11 mouse cellular contexts compared by ENCODE assay signal in the genomic region with DNA sequence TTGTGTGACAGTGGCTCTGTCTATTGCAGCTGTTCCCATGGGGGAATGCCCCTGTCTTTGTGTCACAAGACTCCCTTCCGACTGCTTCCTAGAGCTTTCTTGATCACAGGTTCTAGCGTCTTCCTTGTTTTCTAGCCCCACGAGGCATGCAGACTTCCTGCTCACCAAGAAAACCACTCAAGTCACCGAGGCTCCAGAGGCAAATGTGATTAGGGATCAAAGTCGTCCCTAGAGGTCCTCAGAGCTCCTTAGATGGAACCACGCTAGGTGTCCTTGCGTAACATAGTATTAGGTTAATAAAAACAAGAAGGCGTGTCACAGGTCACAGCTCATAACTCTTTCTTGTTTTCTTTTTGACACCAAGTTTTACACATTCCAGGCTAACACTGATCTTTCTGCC. TPM values are rescaled to one million over a fixed set of nuclear protein-coding genes. Genes with fewer than 3 reads are reported as not detected.
DNase-seq lines count a peak whose midpoint lies in the region; ATAC-seq and TF ChIP-seq lines count a peak whose summit lies in the region.
"Had no signal": no experiment of that assay in that cellular context is flagged by ENCODE, and none has a peak within 500 bp of the region (broad histone marks: within the 10 kb centered on the region; RNA-seq: fewer than 3 reads in every experiment).

No protein-coding gene starts in this region.

- TF ChIP-seq CTCF in MEL (IDR thresholded peaks at IDR 0.05 in 2 of 3, conservative IDR thresholded peaks at IDR 0.05 in 1 of 3; ENCODE audit: control insufficient read depth in 1 of 3, insufficient read depth in 1 of 3, low read depth in 2 of 3, low read length in 3 of 3, poor library complexity in 1 of 3, severe bottlenecking in 1 of 3): peak in 1 of 3 experiments; percentile 26; a peak in 2 of 6 replicates

- peaks cover 0 to 5% of the 10 kb centered on the region in 2 experiments; a peak in 2 of 4 replicates for H3K36me3 ChIP-seq in MEL (ENCODE audit: control insufficient read depth in 1 of 2, insufficient read depth in 2 of 2, low read length in 2 of 2)
- H3K36me3 ChIP-seq: limb, embryonic 13.5 days; midbrain, embryonic 15.5 days had no signal

- H3K27me3 ChIP-seq in MEL (ENCODE audit: control insufficient read depth in 1 of 2, insufficient read depth in 2 of 2, low read length in 2 of 2): no peaks in the 10 kb centered on the region; a peak in 2 of 4 replicates
- H3K27me3 ChIP-seq: forebrain, embryonic 13.5 days; midbrain, embryonic 15.5 days had no signal

- H3K27ac ChIP-seq in MEL (ENCODE audit: control insufficient read depth, low read depth, low read length): no peak overlapping the region
- H3K27ac ChIP-seq: forebrain, embryonic 13.5 days; limb, embryonic 13.5 days; midbrain, embryonic 15.5 days had no signal

- H3K9me3 ChIP-seq in MEL (replicated peaks; ENCODE audit: insufficient read depth, low read length): no peaks in the 10 kb centered on the region
- H3K9me3 ChIP-seq: forebrain, embryonic 13.5 days; limb, embryonic 13.5 days; midbrain, embryonic 15.5 days had no signal

- TF ChIP-seq POLR2A in MEL (IDR thresholded peaks at IDR 0.05; ENCODE audit: control insufficient read depth in 1 of 2, insufficient read depth in 1 of 2, low read depth in 1 of 2, low read length in 2 of 2, poor library complexity in 1 of 2): no peak

- TF ChIP-seq EP300 in MEL (IDR thresholded peaks at IDR 0.05; ENCODE audit: low read depth in 1 of 2, low read length in 2 of 2): no peak

- peak overlapping the region; percentile 46; the same call in 1 of the 2 replicates for H3K9ac ChIP-seq in MEL (ENCODE audit: control insufficient read depth, low read depth, low read length, poor library complexity, severe bottlenecking)
- H3K9ac ChIP-seq: forebrain, embryonic 13.5 days; limb, embryonic 13.5 days; midbrain, embryonic 15.5 days had no signal

- peak; percentile 26 for DNase-seq in kidney, postnatal 10 days
- DNase-seq in kidney, adult 18-20 months: no peak
- peak; percentile 31 for DNase-seq in MEL (ENCODE audit: low read depth, low spot score)
- peak; percentile 35 for DNase-seq in lung, postnatal 25 days (ENCODE audit: low spot score)
- DNase-seq in layer of hippocampus, postnatal 36 days: no peak
- DNase-seq in layer of hippocampus, adult 11-12 months (ENCODE audit: low spot score): no peak
- DNase-seq in gastrocnemius, postnatal 36 days: no peak

- peaks cover 0 to 6% of the 10 kb centered on the region in 2 experiments; a peak in 2 of 4 replicates for H3K4me1 ChIP-seq in MEL (ENCODE audit: control insufficient read depth in 1 of 2, insufficient read depth in 2 of 2, low read length in 2 of 2)
- H3K4me1 ChIP-seq: forebrain, embryonic 13.5 days; limb, embryonic 13.5 days; midbrain, embryonic 15.5 days had no signal

- intact Hi-C loops in gastrocnemius, postnatal 36 days (cut with DNase I): no loop called here

- peak; percentile 80 for ATAC-seq in erythroid progenitor cell, adult 5-6 weeks (replicated peaks; ENCODE audit: low FRiP score, poor library complexity, severe bottlenecking)
- ATAC-seq: forebrain, embryonic 13.5 days; midbrain, embryonic 15.5 days had no signal

- peak; percentile 20 for TF ChIP-seq RAD21 in MEL (IDR thresholded peaks at IDR 0.05; ENCODE audit: low read depth, low read length)

- H3K79me2 ChIP-seq in MEL (ENCODE audit: control insufficient read depth, insufficient read depth, low read length, poor library complexity): no peaks in the 10 kb centered on the region

- peak overlapping the region; percentile 24 to 26 for H3K4me3 ChIP-seq in MEL (ENCODE audit: control insufficient read depth in 1 of 2, insufficient read depth in 1 of 2, low read depth in 2 of 2, low read length in 2 of 2)
- H3K4me3 ChIP-seq: forebrain, embryonic 13.5 days; limb, embryonic 13.5 days; midbrain, embryonic 15.5 days had no signal

TF ChIP-seq in MEL, 35 proteins besides CTCF, POLR2A, EP300 and RAD21:
- peak; percentile 12; the same call in 1 of the 2 replicates for TF ChIP-seq SMC3 (IDR thresholded peaks at IDR 0.05; ENCODE audit: low read depth, low read length)
- TF ChIP-seq ZC3H11A (IDR thresholded peaks at IDR 0.05; ENCODE audit: low read depth, low read length): 0 out of 2 replicates have a peak, but pooled peaks have one; percentile 20
- TF ChIP-seq NRF1 (IDR thresholded peaks at IDR 0.05; ENCODE audit: insufficient read depth, low read depth, low read length, poor library complexity, severe bottlenecking): no peak

RNA-seq across cellular contexts. Expression of a gene that starts 13.8 kb away (rescaled TPM):
- total RNA-seq in MEL (2012; rRNA removed): 11.9 and 12.2 TPM in 2 replicates
- 10 to 100 TPM in 1 of 2 experiments, not detected in 1; 20.5 TPM for polyA plus RNA-seq in MEL (2012; ENCODE audit: insufficient read depth in 1 of 2, insufficient read length in 2 of 2, low read depth in 1 of 2, low replicate concordance in 2 of 2, missing spikeins in 1 of 2)
- 110 and 154 TPM in 2 replicates for total RNA-seq in erythroid progenitor cell, adult 5-6 weeks (2015; ENCODE audit: low replicate concordance)
- total RNA-seq in erythroid progenitor cell, adult 5-6 weeks (2017; ENCODE audit: low replicate concordance): 96.5 and 104 TPM in 2 replicates
- total RNA-seq in layer of hippocampus, postnatal 36 days (2021): 100 to 1,000 TPM; 157 to 166 TPM
- 1 to 10 TPM; 2.4 to 4.3 TPM for total RNA-seq in gastrocnemius, postnatal 36 days (2021)

RNA-seq across cellular contexts. Expression of a gene that starts 13.9 kb away (rescaled TPM):
- total RNA-seq in MEL (2012; rRNA removed): 8.5 and 16.7 TPM in 2 replicates
- 10 to 100 TPM in 1 of 2 experiments, not detected in 1; 25.1 TPM for polyA plus RNA-seq in MEL (2012; ENCODE audit: insufficient read depth in 1 of 2, insufficient read length in 2 of 2, low read depth in 1 of 2, low replicate concordance in 2 of 2, missing spikeins in 1 of 2)
- 192 and 305 TPM in 2 replicates for total RNA-seq in erythroid progenitor cell, adult 5-6 weeks (2015; ENCODE audit: low replicate concordance)
- total RNA-seq in erythroid progenitor cell, adult 5-6 weeks (2017; ENCODE audit: low replicate concordance): 368 and 376 TPM in 2 replicates
- total RNA-seq in layer of hippocampus, postnatal 36 days (2021): 10 to 100 TPM; 74.3 to 79.5 TPM
- 1 to 10 TPM; 6.8 to 6.9 TPM for total RNA-seq in gastrocnemius, postnatal 36 days (2021)

Comparison
In these comparisons a context has a peak if more than half of its experiments do, and no peak if none do; other contexts are left out.
1. DNase-seq: peak in kidney, postnatal 10 days (single experiment), MEL (single experiment) and lung, postnatal 25 days (single experiment); none in kidney, adult 18-20 months (single experiment), layer of hippocampus, postnatal 36 days (0 of 2), layer of hippocampus, adult 11-12 months (single experiment) and gastrocnemius, postnatal 36 days (0 of 2).